Mouse (Mus musculus) hindbrain, embryonic 14.5 days (tissue): ENCODE results near the gene Reck. TPM values are rescaled to one million over a fixed set of nuclear protein-coding genes. Genes with fewer than 3 reads are reported as not detected.
A peak's percentile ranks its signal among the peaks of the same experiment; 100 is the strongest.

Experiments
- ATAC-seq: fragments of 200-750 bp; cut with Nextera tagmentation; 2 replicates; pipeline ENCODE4 v1.8.0; 2017; ENCODE audit warnings: moderate number of reproducible peaks, mild to moderate bottlenecking, moderate TSS enrichment, moderate library complexity; ENCODE audit not compliant: low FRiP score
- DNase-seq: peaks from one replicate; pipeline ENCODE4 v3.0.0-alpha.2; 2015; ENCODE audit warnings: low spot score
- H3K27ac ChIP-seq: fragments of 300-500 bp; sonication (generic); 2 replicates; pipeline ENCODE4 v1.5.1; 2014; ENCODE audit warnings: mild to moderate bottlenecking, moderate library complexity
- H3K27me3 ChIP-seq: fragments of 300-500 bp; sonication (generic); 2 replicates; pipeline ENCODE4 v1.6.1; 2014; ENCODE audit warnings: mild to moderate bottlenecking, low read length, mixed read lengths; ENCODE audit not compliant: control insufficient read depth, insufficient read depth
- H3K36me3 ChIP-seq: fragments of 300-500 bp; sonication (generic); replicated peaks from 2 replicates; pipeline ENCODE4 v1.6.1; 2014; ENCODE audit not compliant: control insufficient read depth, insufficient read depth
- H3K4me1 ChIP-seq: fragments of 300-500 bp; sonication (generic); replicated peaks from 2 replicates; pipeline ENCODE4 v1.6.1; 2014; ENCODE audit warnings: antibody characterized with exemption, low read length, mixed read lengths; ENCODE audit not compliant: control insufficient read depth, insufficient read depth
- H3K4me2 ChIP-seq: fragments of 300-500 bp; sonication (generic); replicated peaks from 2 replicates; pipeline ENCODE4 v1.6.1; 2014; ENCODE audit warnings: mild to moderate bottlenecking, moderate library complexity
- H3K4me3 ChIP-seq: fragments of 300-500 bp; sonication (generic); replicated peaks from 2 replicates; pipeline ENCODE4 v1.5.1; 2014; ENCODE audit warnings: mild to moderate bottlenecking, low read length
- H3K9ac ChIP-seq: fragments of 300-500 bp; sonication (generic); 2 replicates; pipeline ENCODE4 v1.6.1; 2014
- H3K9me3 ChIP-seq: fragments of 300-500 bp; sonication (generic); 2 replicates; pipeline ENCODE4 v1.6.1; 2016; ENCODE audit warnings: low read length; ENCODE audit not compliant: control insufficient read depth
- WGBS: fragments of 180-500 bp; shearing (Covaris S2); extraction: QIAGEN DNeasy Blood & Tissue Kit; methylation state at CpG from one replicate; pipeline ENCODE4 v1.1.7; 2014; 5-methylcytosine and 5-hydroxymethylcytosine counted together
- polyA plus RNA-seq: library from polyadenylated mRNA; unstranded; fragments of >200 nt; fragmentation: Nextera tagmentation; extraction: Ambion mirVana; gene quantifications from 2 replicates; pipeline ENCODE4 v1.2.1, GENCODE M21; 2014

Gene Reck
- polyA plus RNA-seq, 1 experiment from 2014 or later = 7.3 TPM

GRCm38 (mm10) chr4:43884196-43884595, 8.9 kb downstream of the Reck start:
- Histone ChIP-seq H3K4me3 (no peak overlapping the region), H3K9ac (no peak overlapping the region), H3K36me3 (no peaks in the 10 kb centered on the region), H3K27me3 (no peaks in the 10 kb centered on the region), H3K27ac (no peak overlapping the region), H3K9me3 (no peaks in the 10 kb centered on the region), H3K4me1 (0 out of 2 replicates have a peak, but pooled peaks cover 3% of the 10 kb centered on the region), H3K4me2 (no peak overlapping the region)
- DNase-seq (no peak), ATAC-seq (no peak)
- 43% methylated on average over 4 of the region's 4 CpGs for WGBS

- 86% methylated on average over 3 of the region's 3 CpGs for WGBS
- no peak for DNase-seq
Observed at GRCm38 (mm10) chr4:43891247-43891646, 15.9 kb downstream of the Reck start.

GRCm38 (mm10) chr4:43897209-43897608, 21.9 kb downstream of the Reck start:
- H3K36me3 ChIP-seq = peaks cover 49% of the 10 kb centered on the region
- no peak for ATAC-seq

More at GRCm38 (mm10) chr4:43891247-43891646, 15.9 kb downstream of the Reck start:
- Histone ChIP-seq H3K9ac (no peak overlapping the region), H3K4me1 (no peaks in the 10 kb centered on the region), H3K9me3 (no peaks in the 10 kb centered on the region), H3K36me3 (peaks cover 6% of the 10 kb centered on the region; the same call in 1 of the 2 replicates), H3K27ac (no peak overlapping the region), H3K4me2 (no peak overlapping the region), H3K4me3 (no peak overlapping the region), H3K27me3 (no peaks in the 10 kb centered on the region)
- no peak for ATAC-seq

GRCm38 (mm10) chr4:43899197-43899596, 23.9 kb downstream of the Reck start:
- ATAC-seq (no peak), DNase-seq (no peak)
- Histone ChIP-seq H3K4me1 (no peaks in the 10 kb centered on the region), H3K4me3 (no peak overlapping the region), H3K4me2 (no peak overlapping the region), H3K27me3 (no peaks in the 10 kb centered on the region), H3K9me3 (no peaks in the 10 kb centered on the region), H3K36me3 (peaks cover 61% of the 10 kb centered on the region), H3K27ac (no peak overlapping the region), H3K9ac (no peak overlapping the region)
- 82% methylated on average over 8 of the region's 8 CpGs for WGBS

More at GRCm38 (mm10) chr4:43897209-43897608, 21.9 kb downstream of the Reck start:
- Histone ChIP-seq H3K4me2 (no peak overlapping the region), H3K4me3 (no peak overlapping the region), H3K27ac (no peak overlapping the region), H3K9me3 (no peaks in the 10 kb centered on the region), H3K27me3 (no peaks in the 10 kb centered on the region), H3K4me1 (no peaks in the 10 kb centered on the region), H3K9ac (no peak overlapping the region)
- no peak for DNase-seq

GRCm38 (mm10) chr4:43903690-43904089, 28.4 kb downstream of the Reck start:
- no peak overlapping the region for H3K4me3 ChIP-seq
- no peaks in the 10 kb centered on the region for H3K4me1 ChIP-seq
- no peak overlapping the region for H3K9ac ChIP-seq
- ATAC-seq = no peak
- H3K27me3 ChIP-seq = no peaks in the 10 kb centered on the region
- H3K36me3 ChIP-seq = peaks cover 43% of the 10 kb centered on the region
- H3K4me2 ChIP-seq = no peak overlapping the region
- no peak for DNase-seq
- no peaks in the 10 kb centered on the region for H3K9me3 ChIP-seq
- H3K27ac ChIP-seq = no peak overlapping the region
- WGBS = 85% methylated on average over 7 of the region's 7 CpGs

GRCm38 (mm10) chr4:43906443-43906842, 31.1 kb downstream of the Reck start:
- ATAC-seq = no peak
- Histone ChIP-seq H3K9me3 (no peaks in the 10 kb centered on the region), H3K27ac (no peak overlapping the region), H3K9ac (no peak overlapping the region), H3K4me1 (no peaks in the 10 kb centered on the region), H3K4me3 (no peak overlapping the region), H3K27me3 (no peaks in the 10 kb centered on the region), H3K36me3 (peaks cover 36% of the 10 kb centered on the region), H3K4me2 (no peak overlapping the region)
- WGBS = 32% methylated on average over 6 of the region's 6 CpGs
- peak; percentile 77 for DNase-seq

GRCm38 (mm10) chr4:43918221-43918620, 42.9 kb downstream of the Reck start:
- Histone ChIP-seq H3K27me3 (no peaks in the 10 kb centered on the region), H3K27ac (no peak overlapping the region), H3K4me2 (no peak overlapping the region), H3K9ac (no peak overlapping the region), H3K4me3 (no peak overlapping the region), H3K9me3 (no peaks in the 10 kb centered on the region), H3K4me1 (no peaks in the 10 kb centered on the region), H3K36me3 (peaks cover 42% of the 10 kb centered on the region)
- ATAC-seq (no peak), DNase-seq (no peak)
- 96% methylated on average over 5 of the region's 5 CpGs for WGBS

- H3K4me3 ChIP-seq = no peak overlapping the region
- H3K4me1 ChIP-seq = no peaks in the 10 kb centered on the region
- no peaks in the 10 kb centered on the region for H3K27me3 ChIP-seq
- H3K36me3 ChIP-seq = peaks cover 51% of the 10 kb centered on the region
- H3K4me2 ChIP-seq = no peak overlapping the region
- H3K27ac ChIP-seq = no peak overlapping the region
- ATAC-seq (no peak), DNase-seq (no peak)
- no peaks in the 10 kb centered on the region for H3K9me3 ChIP-seq
- no peak overlapping the region for H3K9ac ChIP-seq
- 90% methylated on average over 1 of the region's 1 CpGs for WGBS
Observed at GRCm38 (mm10) chr4:43920602-43921001, 45.3 kb downstream of the Reck start.

GRCm38 (mm10) chr4:43925125-43925524, 49.8 kb downstream of the Reck start:
- Histone ChIP-seq H3K4me2 (no peak overlapping the region), H3K9ac (no peak overlapping the region), H3K36me3 (peaks cover 74% of the 10 kb centered on the region), H3K9me3 (no peaks in the 10 kb centered on the region), H3K4me1 (no peaks in the 10 kb centered on the region), H3K4me3 (no peak overlapping the region), H3K27me3 (no peaks in the 10 kb centered on the region), H3K27ac (no peak overlapping the region)
- WGBS = 82% methylated on average over 6 of the region's 6 CpGs
- ATAC-seq (no peak), DNase-seq (no peak)

- H3K4me3 ChIP-seq = no peak overlapping the region
- peak; percentile 40; the same call in 1 of the 2 replicates for ATAC-seq
Observed at GRCm38 (mm10) chr4:43925779-43926178, 50.4 kb downstream of the Reck start.

More at GRCm38 (mm10) chr4:43925779-43926178, 50.4 kb downstream of the Reck start:
- no peak overlapping the region for H3K9ac ChIP-seq
- 6% methylated on average over 3 of the region's 3 CpGs for WGBS
- H3K9me3 ChIP-seq = no peaks in the 10 kb centered on the region
- peaks cover 72% of the 10 kb centered on the region for H3K36me3 ChIP-seq
- DNase-seq = peak; percentile 90
- H3K27ac ChIP-seq = no peak overlapping the region
- no peaks in the 10 kb centered on the region for H3K4me1 ChIP-seq
- H3K4me2 ChIP-seq = no peak overlapping the region
- H3K27me3 ChIP-seq = no peaks in the 10 kb centered on the region
